Mouse (Mus musculus): ENCODE measurements around the gene Hal. TPM values are rescaled to one million over a fixed set of nuclear protein-coding genes. Genes with fewer than 3 reads are reported as not detected.
"Not testable (repeated sequence)": the region's sequence is repeated elsewhere in the genome, so short reads cannot be mapped to it uniquely, and the experiment has no call there.

Hal gene
- total RNA-seq, 2 experiments from 2014 or later: not detected

DNA sequence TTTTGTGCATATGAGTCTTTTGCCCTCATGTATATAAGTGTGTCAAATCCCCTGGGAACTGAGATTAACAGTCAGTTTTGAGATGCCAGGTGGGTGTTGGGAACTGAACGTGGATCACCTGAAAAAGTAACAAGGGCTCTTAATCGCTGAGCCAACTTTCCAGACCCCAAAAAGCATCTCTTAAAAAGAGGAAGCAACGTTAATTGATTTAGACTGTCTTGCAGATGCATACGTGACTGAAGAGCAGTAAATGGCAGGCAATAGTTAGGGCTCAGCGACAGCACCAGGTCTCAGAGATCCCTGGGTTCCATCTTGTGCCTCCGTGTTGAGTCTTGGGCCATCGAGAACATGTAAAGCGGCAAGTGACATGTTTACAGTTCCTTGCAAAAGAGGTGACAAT, 64.0 kb downstream of the Hal start:
- ATAC-seq (replicated peaks; ENCODE audit: low FRiP score, poor library complexity, severe bottlenecking): no peak

GRCm38 (mm10) chr10:93557971-93558370, 69.4 kb downstream of the Hal start:
- ATAC-seq (replicated peaks; ENCODE audit: low FRiP score, poor library complexity, severe bottlenecking): not testable (repeated sequence)

- no peak for ATAC-seq (replicated peaks; ENCODE audit: low FRiP score, poor library complexity, severe bottlenecking)
These were observed 71.2 kb downstream of the Hal start for GRCm38 (mm10) chr10:93559786-93560185.

GRCm38 (mm10) chr10:93564518-93565090, 76.0 kb downstream of the Hal start:
- no peak for ATAC-seq (replicated peaks; ENCODE audit: low FRiP score, poor library complexity, severe bottlenecking)

GRCm38 (mm10) chr10:93567066-93567465, 78.5 kb downstream of the Hal start:
- ATAC-seq (replicated peaks; ENCODE audit: low FRiP score, poor library complexity, severe bottlenecking): no peak

GRCm38 (mm10) chr10:93567841-93568566, 79.4 kb downstream of the Hal start:
- ATAC-seq (replicated peaks; ENCODE audit: low FRiP score, poor library complexity, severe bottlenecking): no peak

DNA sequence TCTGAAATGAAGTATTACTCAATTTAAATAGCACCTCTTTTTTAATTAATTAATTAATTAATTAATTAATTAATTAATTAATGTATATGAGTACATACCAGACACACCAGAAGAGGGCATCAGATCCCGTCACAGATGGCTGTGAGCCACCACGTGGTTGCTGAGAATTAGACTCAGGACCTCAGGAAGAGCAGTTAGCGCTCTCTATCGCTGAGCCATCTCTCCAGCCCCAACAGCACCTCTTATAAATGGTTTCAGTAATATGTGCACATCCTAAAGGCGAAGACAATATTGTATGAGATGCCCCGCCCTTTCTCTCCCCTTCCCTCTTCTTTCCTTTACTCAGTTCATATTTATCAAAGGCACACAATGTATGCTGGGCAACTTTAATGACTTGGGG, 80.1 kb downstream of the Hal start:
- ATAC-seq (replicated peaks; ENCODE audit: low FRiP score, poor library complexity, severe bottlenecking): no peak

Other genes with a start within 250 kb of the Hal start
- gene Elk3, start 177.6 kb upstream of the Hal start, total RNA-seq (2015; ENCODE audit: low replicate concordance): 3.2 and 5.0 TPM in 2 replicates
- gene Elk3, start 177.6 kb upstream of the Hal start, total RNA-seq (2017; ENCODE audit: low replicate concordance): 3.5 and 3.9 TPM in 2 replicates
- gene Lta4h, start 35.4 kb upstream of the Hal start, total RNA-seq (2015; ENCODE audit: low replicate concordance): 142 and 159 TPM in 2 replicates
- gene Lta4h, start 35.4 kb upstream of the Hal start, total RNA-seq (2017; ENCODE audit: low replicate concordance): 74.7 and 82.2 TPM in 2 replicates
- gene Amdhd1, start 51.3 kb downstream of the Hal start, total RNA-seq (2015; ENCODE audit: low replicate concordance): 0.42 TPM in 1 of 2 replicates, not detected in the other
- gene Amdhd1, start 51.3 kb downstream of the Hal start, total RNA-seq (2017; ENCODE audit: low replicate concordance): not detected in 2 replicates
- not detected in 2 replicates for gene Ccdc38, start 51.9 kb downstream of the Hal start, total RNA-seq (2015; ENCODE audit: low replicate concordance)
- gene Ccdc38, start 51.9 kb downstream of the Hal start, total RNA-seq (2017; ENCODE audit: low replicate concordance): 0.26 TPM in 1 of 2 replicates, not detected in the other
- gene Snrpf, start 100.9 kb downstream of the Hal start, total RNA-seq (2015; ENCODE audit: low replicate concordance): 62.5 and 62.7 TPM in 2 replicates
- 59.3 and 83.2 TPM in 2 replicates for gene Snrpf, start 100.9 kb downstream of the Hal start, total RNA-seq (2017; ENCODE audit: low replicate concordance)
- gene Ntn4, start 151.9 kb downstream of the Hal start, total RNA-seq (2015; ENCODE audit: low replicate concordance): 16.6 and 18.0 TPM in 2 replicates
- gene Ntn4, start 151.9 kb downstream of the Hal start, total RNA-seq (2017; ENCODE audit: low replicate concordance): 10.0 and 18.5 TPM in 2 replicates

Data from erythroid progenitor cell, adult 5-6 weeks (primary cell).